Mouse (Mus musculus) intestine, embryonic 14.5 days (tissue): ENCODE measurements around the gene Tns1. TPM values are rescaled to one million over a fixed set of nuclear protein-coding genes. Genes with fewer than 3 reads are reported as not detected.
"Not testable (repeated sequence)": the region's sequence is repeated elsewhere in the genome, so short reads cannot be mapped to it uniquely, and the experiment has no call there.

ENCODE experiments used
- ATAC-seq: fragments of 200-750 bp; cut with Nextera tagmentation; replicated peaks from 2 replicates; pipeline ENCODE4 v1.8.0; 2017; ENCODE audit warnings: low read depth, moderate number of reproducible peaks, moderate TSS enrichment, moderate library complexity; ENCODE audit not compliant: low FRiP score, low TSS enrichment
- DNase-seq: peaks from one replicate; pipeline ENCODE4 v3.0.0-alpha.2; 2018; ENCODE audit warnings: low spot score
- H3K27ac ChIP-seq: fragments of 300-500 bp; sonication (generic); 2 replicates; pipeline ENCODE4 v1.5.1; 2014; ENCODE audit warnings: low read depth, mild to moderate bottlenecking, control low read depth
- H3K27me3 ChIP-seq: fragments of 300-500 bp; sonication (generic); replicated peaks from 2 replicates; pipeline ENCODE4 v1.6.1; 2014; ENCODE audit warnings: low read length, control low read depth; ENCODE audit not compliant: control insufficient read depth, insufficient read depth
- H3K36me3 ChIP-seq: fragments of 300-500 bp; sonication (generic); 2 replicates; pipeline ENCODE4 v1.6.1; 2014; ENCODE audit warnings: low read length, control low read depth; ENCODE audit not compliant: control insufficient read depth, insufficient read depth
- H3K4me1 ChIP-seq: fragments of 300-500 bp; sonication (generic); replicated peaks from 2 replicates; pipeline ENCODE4 v1.6.1; 2014; ENCODE audit warnings: low read length, control low read depth, mixed read lengths; ENCODE audit not compliant: control insufficient read depth, insufficient read depth
- H3K4me2 ChIP-seq: fragments of 300-500 bp; sonication (generic); 2 replicates; pipeline ENCODE4 v1.6.1; 2014; ENCODE audit warnings: low read length
- H3K4me3 ChIP-seq: fragments of 300-500 bp; sonication (generic); 2 replicates; pipeline ENCODE4 v1.5.1; 2014; ENCODE audit warnings: low read depth, low read length, control low read depth, mixed read lengths
- H3K9ac ChIP-seq: fragments of 300-500 bp; sonication (generic); 2 replicates; pipeline ENCODE4 v1.6.1; 2014; ENCODE audit warnings: mild to moderate bottlenecking, low read length
- H3K9me3 ChIP-seq: fragments of 300-500 bp; sonication (generic); 2 replicates; pipeline ENCODE4 v1.6.1; 2016; ENCODE audit warnings: low read length, control low read depth; ENCODE audit not compliant: control insufficient read depth
- WGBS: fragments of 180-500 bp; shearing (Covaris S2); extraction: QIAGEN DNeasy Blood & Tissue Kit; methylation state at CpG from one replicate; pipeline ENCODE4 v1.1.7; 2014; 5-methylcytosine and 5-hydroxymethylcytosine counted together
- polyA plus RNA-seq: library from polyadenylated mRNA; unstranded; fragments of >200 nt; fragmentation: Nextera tagmentation; extraction: Ambion mirVana; gene quantifications from 2 replicates; pipeline ENCODE4 v1.2.1, GENCODE M21; 2014

Gene Tns1
- 27.2 and 28.7 TPM in 2 replicates for polyA plus RNA-seq

DNA sequence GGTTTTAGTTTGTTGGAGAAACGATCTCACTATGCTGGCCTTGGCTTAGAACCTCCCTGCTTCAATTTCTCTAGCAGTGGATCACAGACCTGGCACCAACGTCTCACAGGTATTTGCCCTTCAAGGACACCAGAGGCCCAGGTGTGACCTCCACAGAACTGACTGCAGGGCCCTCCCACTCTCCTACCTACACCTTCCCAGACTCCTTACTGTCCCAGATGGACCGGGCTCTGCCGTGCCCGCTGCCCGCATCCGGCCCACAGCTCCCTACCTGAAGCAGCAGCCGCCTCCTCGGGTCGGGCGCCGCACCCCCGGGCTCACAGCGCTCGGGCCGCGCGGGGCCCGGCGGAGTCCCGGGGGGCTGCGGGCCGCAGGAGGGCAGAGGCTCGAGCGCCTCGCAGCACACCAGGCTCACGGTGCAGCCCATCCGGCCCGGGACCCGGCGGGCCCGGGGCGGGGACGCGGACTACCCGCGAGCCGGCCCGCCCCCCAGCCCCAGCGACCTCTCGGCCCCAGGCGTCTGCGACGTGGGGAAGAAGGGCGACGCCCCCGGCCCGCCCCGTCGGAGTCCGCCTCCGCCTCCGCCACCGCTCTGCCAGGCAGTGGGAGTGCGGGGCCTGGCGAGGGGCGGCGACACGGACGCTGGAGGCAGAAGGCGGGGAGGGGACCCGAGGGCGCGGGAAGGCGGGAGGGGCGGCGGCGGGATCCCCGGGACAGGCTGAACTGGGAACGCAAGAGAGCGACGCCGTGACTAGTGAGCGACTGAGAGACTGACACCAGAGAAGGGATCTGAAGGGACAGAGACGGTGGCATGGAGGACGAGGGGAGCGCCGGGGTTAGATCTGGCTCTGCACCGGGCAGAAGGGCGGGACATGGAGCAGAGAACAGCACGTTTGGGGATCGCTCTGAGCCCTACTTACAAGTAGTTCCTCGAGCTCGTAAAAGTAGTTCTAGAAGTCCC is at the start of gene Tns1:
Gene Tns1, minus strand, starts transcription at position 429 of the 961 bp plus-strand sequence.
- Histone ChIP-seq H3K27me3 (0 out of 2 replicates have a peak, but pooled peaks cover 4% of the 10 kb centered on the region), H3K4me1 (no peaks in the 10 kb centered on the region), H3K9ac (peak within 1 kb of the TSS; percentile 51), H3K4me3 (peak within 1 kb of the TSS; percentile 53), H3K27ac (no peak within 1 kb of the TSS), H3K9me3 (no peaks in the 10 kb centered on the region), H3K36me3 (no peaks in the 10 kb centered on the region), H3K4me2 (peak within 1 kb of the TSS; percentile 97)
- DNase-seq (peak; percentile 80), ATAC-seq (peak; percentile 54)
- under 1% methylated on average over 83 of the region's 84 CpGs for WGBS

DNA sequence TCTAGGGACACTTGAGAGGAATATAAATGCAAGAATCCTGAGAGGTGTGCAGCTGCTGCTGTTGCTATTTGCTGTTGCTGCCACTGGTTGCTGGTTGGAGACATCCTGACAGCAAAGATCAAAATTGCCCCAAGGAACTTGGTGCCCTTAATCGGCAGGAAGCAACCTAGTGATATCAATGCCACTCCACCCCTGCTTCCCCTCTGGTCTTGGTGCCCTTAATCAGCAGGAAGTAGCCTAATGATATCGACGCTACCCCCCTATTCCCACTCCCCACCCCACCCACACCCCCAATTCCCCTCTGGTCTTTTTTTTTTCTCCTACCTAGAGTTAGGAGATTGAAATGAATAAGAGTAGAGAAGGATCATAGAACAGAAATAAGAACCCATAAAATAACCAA is 48.5 kb upstream of the Tns1 start:
- H3K9me3 ChIP-seq: no peaks in the 10 kb centered on the region
- H3K4me1 ChIP-seq: no peaks in the 10 kb centered on the region
- no peak overlapping the region for H3K4me3 ChIP-seq
- H3K9ac ChIP-seq: no peak overlapping the region
- ATAC-seq (no peak), DNase-seq (no peak)
- 81% methylated on average over 3 of the region's 3 CpGs for WGBS
- H3K4me2 ChIP-seq: no peak overlapping the region
- no peaks in the 10 kb centered on the region for H3K36me3 ChIP-seq
- no peaks in the 10 kb centered on the region for H3K27me3 ChIP-seq
- H3K27ac ChIP-seq: no peak overlapping the region

DNA sequence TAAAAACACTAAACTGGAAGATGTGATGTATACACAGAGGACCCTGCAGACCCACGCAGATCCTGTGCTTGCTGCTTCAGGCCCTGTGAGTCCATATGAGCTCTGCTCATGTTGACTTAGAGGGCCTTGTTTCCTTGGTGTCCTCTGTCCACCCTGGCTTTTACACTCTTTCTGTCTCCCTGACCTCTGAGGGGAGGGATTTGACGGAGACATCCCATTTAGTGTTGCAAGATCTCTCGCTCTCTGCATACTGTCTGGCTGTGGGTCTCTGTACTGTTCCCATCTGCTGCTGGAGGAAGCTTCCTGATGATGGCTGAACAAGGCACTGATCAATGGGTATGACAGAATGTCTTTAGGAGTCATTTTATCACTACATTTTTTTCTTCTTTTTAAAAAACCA is 45.5 kb upstream of the Tns1 start:
- no peak for ATAC-seq
- Histone ChIP-seq H3K36me3 (no peaks in the 10 kb centered on the region), H3K4me3 (no peak overlapping the region), H3K27ac (no peak overlapping the region), H3K9me3 (no peaks in the 10 kb centered on the region), H3K4me1 (no peaks in the 10 kb centered on the region), H3K9ac (no peak overlapping the region), H3K4me2 (no peak overlapping the region), H3K27me3 (no peaks in the 10 kb centered on the region)
- 89% methylated on average over 3 of the region's 3 CpGs for WGBS
- DNase-seq: no peak

DNA sequence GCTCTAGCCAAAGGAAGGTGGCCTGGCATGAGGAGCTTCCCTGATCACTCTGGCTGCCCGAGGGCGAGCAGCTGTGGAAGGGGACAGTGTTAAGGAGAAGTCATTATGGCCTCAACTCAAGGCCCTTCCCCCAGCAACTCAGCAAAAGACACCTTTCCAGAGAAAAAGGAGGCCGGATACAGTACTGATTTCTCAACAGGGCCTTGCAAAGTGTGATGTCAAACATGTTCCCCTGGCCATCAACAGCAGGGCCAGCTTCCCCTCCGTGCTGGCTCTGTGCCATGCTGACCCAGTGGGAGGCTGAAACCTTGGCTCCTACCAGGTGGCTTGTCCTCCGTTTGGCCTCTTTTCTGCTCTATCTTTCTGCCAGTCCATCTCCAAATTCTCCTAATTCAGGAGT is 42.9 kb upstream of the Tns1 start:
- Histone ChIP-seq H3K4me2 (no peak overlapping the region), H3K27ac (no peak overlapping the region), H3K9ac (no peak overlapping the region), H3K27me3 (no peaks in the 10 kb centered on the region), H3K4me3 (no peak overlapping the region), H3K36me3 (no peaks in the 10 kb centered on the region), H3K9me3 (no peaks in the 10 kb centered on the region), H3K4me1 (no peaks in the 10 kb centered on the region)
- ATAC-seq (no peak), DNase-seq (no peak)
- WGBS: 86% methylated on average over 5 of the region's 5 CpGs

DNA sequence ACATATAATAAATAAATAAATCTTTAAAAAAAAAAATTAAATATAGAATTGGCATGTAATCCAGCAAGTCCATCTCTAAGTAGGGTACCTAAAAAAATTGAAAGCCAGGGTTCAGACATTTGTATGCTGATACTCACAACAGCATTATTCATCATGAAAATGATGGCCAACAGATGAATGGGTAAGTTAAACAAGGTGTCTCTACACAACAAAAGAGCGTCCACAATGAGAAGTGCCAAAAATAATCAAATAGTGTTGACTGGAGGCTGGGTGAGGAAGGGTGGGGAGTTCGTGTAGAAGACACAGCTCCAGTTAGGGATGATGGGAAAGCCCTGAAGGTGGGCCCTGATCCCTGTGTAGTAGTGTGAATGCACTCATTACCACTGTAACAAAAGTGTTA is 35.8 kb upstream of the Tns1 start:
- Histone ChIP-seq H3K27ac (no peak overlapping the region), H3K9me3 (no peaks in the 10 kb centered on the region), H3K9ac (no peak overlapping the region), H3K4me3 (no peak overlapping the region), H3K36me3 (no peaks in the 10 kb centered on the region), H3K4me2 (no peak overlapping the region), H3K27me3 (no peaks in the 10 kb centered on the region), H3K4me1 (no peaks in the 10 kb centered on the region)
- WGBS: 62% methylated on average over 2 of the region's 2 CpGs
- DNase-seq: peak; percentile 4
- ATAC-seq: no peak

DNA sequence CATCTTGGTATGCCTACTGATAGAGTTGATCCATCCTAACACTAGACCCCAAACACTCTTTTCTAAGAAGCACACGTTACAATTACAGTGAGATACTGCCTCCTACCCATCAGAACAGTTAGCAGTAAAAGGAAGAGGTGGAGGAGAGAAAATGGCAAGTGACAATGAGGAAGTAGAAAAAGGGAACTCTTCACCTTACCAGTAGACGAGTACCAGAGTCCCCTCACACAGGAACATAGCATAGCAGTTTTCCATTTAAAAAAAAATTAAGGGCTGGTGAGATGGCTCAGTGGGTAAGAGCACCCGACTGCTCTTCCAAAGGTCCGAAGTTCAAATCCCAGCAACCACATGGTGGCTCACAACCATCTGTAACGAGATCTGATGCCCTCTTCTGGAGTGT is 35.4 kb upstream of the Tns1 start:
- not testable (repeated sequence) for H3K4me1 ChIP-seq

DNA sequence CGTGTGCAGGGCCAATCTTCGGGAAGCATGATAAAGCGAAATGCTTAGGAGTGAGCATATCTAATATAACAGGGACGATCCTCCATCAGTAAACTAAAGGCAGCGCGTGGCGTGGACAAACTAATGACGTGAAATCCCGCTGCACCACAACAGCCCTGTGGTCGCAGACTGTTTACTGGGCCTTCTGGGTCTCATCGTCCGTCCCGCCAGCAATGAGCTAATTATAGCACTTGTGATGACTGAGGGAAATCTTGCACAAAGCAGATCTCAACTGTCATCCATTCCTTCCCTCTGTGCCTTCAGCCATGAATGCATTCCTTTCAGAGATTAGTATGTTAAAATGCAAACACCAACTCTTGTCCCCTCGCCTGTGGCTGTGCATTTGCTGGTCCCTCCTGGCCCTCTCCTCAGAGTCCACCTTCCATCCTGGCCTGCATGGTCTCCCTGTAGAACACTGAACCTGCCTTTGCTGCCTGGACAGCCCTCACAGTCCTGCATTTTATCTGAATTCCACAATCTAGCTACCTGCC is 32.2 kb upstream of the Tns1 start:
- no peak for DNase-seq
- no peaks in the 10 kb centered on the region for H3K9me3 ChIP-seq

More for the DNA sequence above, 35.4 kb upstream of the Tns1 start:
- H3K36me3 ChIP-seq, H3K4me3 ChIP-seq, H3K27me3 ChIP-seq, H3K9ac ChIP-seq, ATAC-seq, H3K4me2 ChIP-seq, DNase-seq, H3K9me3 ChIP-seq, H3K27ac ChIP-seq: not testable (repeated sequence)
- WGBS: 88% methylated on average over 4 of the region's 5 CpGs

DNA sequence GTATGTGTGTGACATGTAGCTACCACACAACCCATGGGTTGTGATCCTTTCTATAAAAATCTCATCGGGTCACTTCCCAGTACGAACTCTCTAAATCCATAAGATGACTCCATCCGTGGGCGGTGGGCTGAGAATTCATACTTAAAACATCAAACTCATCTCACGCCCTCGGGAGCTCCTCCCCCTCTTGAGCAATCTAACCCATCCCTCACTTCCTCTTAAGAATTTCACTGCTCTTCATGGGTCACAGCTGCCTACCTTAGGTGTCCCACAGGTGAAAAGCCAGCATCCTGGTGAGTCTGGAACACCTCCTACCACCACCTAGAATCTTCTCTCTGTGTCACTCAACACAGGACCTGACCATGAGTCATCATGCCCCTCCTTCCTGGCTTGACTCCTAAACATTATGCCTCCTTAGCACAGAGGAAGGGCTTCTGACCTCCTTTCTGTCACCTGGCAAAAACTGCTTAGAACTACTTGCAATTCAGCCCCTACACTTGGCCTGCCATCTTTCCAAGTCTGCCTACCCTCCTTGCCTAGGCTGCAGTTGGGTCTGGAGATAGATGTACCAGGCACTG is 31.3 kb upstream of the Tns1 start:
- ATAC-seq (no peak), DNase-seq (no peak)
- no peak overlapping the region for H3K4me2 ChIP-seq
- H3K9me3 ChIP-seq: no peaks in the 10 kb centered on the region
- H3K27ac ChIP-seq: no peak overlapping the region
- H3K4me1 ChIP-seq: 0 out of 2 replicates have a peak, but pooled peaks cover 3% of the 10 kb centered on the region
- no peaks in the 10 kb centered on the region for H3K36me3 ChIP-seq
- WGBS: 83% methylated on average over 6 of the region's 6 CpGs
- H3K9ac ChIP-seq: no peak overlapping the region
- no peaks in the 10 kb centered on the region for H3K27me3 ChIP-seq
- H3K4me3 ChIP-seq: no peak overlapping the region

More for the DNA sequence above, 32.2 kb upstream of the Tns1 start:
- no peak overlapping the region for H3K4me3 ChIP-seq
- no peak overlapping the region for H3K4me2 ChIP-seq
- H3K4me1 ChIP-seq: 0 out of 2 replicates have a peak, but pooled peaks cover 3% of the 10 kb centered on the region
- H3K27ac ChIP-seq: no peak overlapping the region
- WGBS: 70% methylated on average over 14 of the region's 14 CpGs
- no peak overlapping the region for H3K9ac ChIP-seq
- H3K27me3 ChIP-seq: no peaks in the 10 kb centered on the region
- no peak for ATAC-seq
- no peaks in the 10 kb centered on the region for H3K36me3 ChIP-seq
